Mouse (Mus musculus): Measurements from ENCODE around the gene Sdk2. TPM values are rescaled to one million over a fixed set of nuclear protein-coding genes. Genes with fewer than 3 reads are reported as not detected.

Sdk2 gene
- total RNA-seq, 2 experiments from 2014 or later, result 27.6 to 30.6 TPM

- no peak for DNase-seq (ENCODE audit: extremely low spot score in 1 of 2, low spot score in 2 of 2)
- Histone ChIP-seq H3K4me3 (no peak overlapping the region), H3K27ac (no peak overlapping the region)
- intact Hi-C loops (cut with DNase I), result no loop called here
- no peak for TF ChIP-seq CTCF (IDR thresholded peaks at IDR 0.05)
Measured at GRCm38 (mm10) chr11:113903131-113903860, 163.6 kb downstream of the Sdk2 start.

- DNase-seq (ENCODE audit: extremely low spot score in 1 of 2, low spot score in 2 of 2), result no peak
- Histone ChIP-seq H3K27ac (no peak overlapping the region), H3K4me3 (no peak overlapping the region)
- no peak for TF ChIP-seq CTCF (IDR thresholded peaks at IDR 0.05)
- intact Hi-C loops (cut with DNase I), result no loop called here
Measured at GRCm38 (mm10) chr11:113901906-113902305, 164.9 kb downstream of the Sdk2 start.

- Histone ChIP-seq H3K27ac (no peak overlapping the region), H3K4me3 (no peak overlapping the region)
- intact Hi-C loops (cut with DNase I), result no loop called here
- TF ChIP-seq CTCF (IDR thresholded peaks at IDR 0.05), result no peak
- no peak for DNase-seq (ENCODE audit: extremely low spot score in 1 of 2, low spot score in 2 of 2)
Measured at GRCm38 (mm10) chr11:113898671-113899070, 168.2 kb downstream of the Sdk2 start.

GRCm38 (mm10) chr11:113896006-113896405, 170.8 kb downstream of the Sdk2 start:
- H3K4me3 ChIP-seq, result no peak overlapping the region
- intact Hi-C loops (cut with DNase I), result no loop called here
- H3K27ac ChIP-seq, result no peak overlapping the region
- no peak for DNase-seq (ENCODE audit: extremely low spot score in 1 of 2, low spot score in 2 of 2)
- no peak for TF ChIP-seq CTCF (IDR thresholded peaks at IDR 0.05)

- intact Hi-C loops (cut with DNase I), result no loop called here
- DNase-seq (ENCODE audit: extremely low spot score in 1 of 2, low spot score in 2 of 2), result peak in 1 of 2 experiments; percentile 39
Measured at GRCm38 (mm10) chr11:113892924-113893323, 173.9 kb downstream of the Sdk2 start.

GRCm38 (mm10) chr11:113892067-113892466, 174.8 kb downstream of the Sdk2 start:
- intact Hi-C loops (cut with DNase I), result no loop called here
- Histone ChIP-seq H3K27ac (no peak overlapping the region), H3K4me3 (no peak overlapping the region)
- no peak for TF ChIP-seq CTCF (IDR thresholded peaks at IDR 0.05)
- DNase-seq (ENCODE audit: extremely low spot score in 1 of 2, low spot score in 2 of 2), result no peak

More at GRCm38 (mm10) chr11:113892924-113893323, 173.9 kb downstream of the Sdk2 start:
- no peak for TF ChIP-seq CTCF (IDR thresholded peaks at IDR 0.05)
- H3K4me3 ChIP-seq, result no peak overlapping the region
- H3K27ac ChIP-seq, result no peak overlapping the region

- Histone ChIP-seq H3K27ac (no peak overlapping the region), H3K4me3 (no peak overlapping the region)
- no peak; the same call in 1 of the 2 replicates for TF ChIP-seq CTCF (IDR thresholded peaks at IDR 0.05)
- DNase-seq (ENCODE audit: extremely low spot score in 1 of 2, low spot score in 2 of 2), result no peak
- intact Hi-C loops (cut with DNase I), result no loop called here
Measured at GRCm38 (mm10) chr11:113888156-113888750, 178.6 kb downstream of the Sdk2 start.

DNA sequence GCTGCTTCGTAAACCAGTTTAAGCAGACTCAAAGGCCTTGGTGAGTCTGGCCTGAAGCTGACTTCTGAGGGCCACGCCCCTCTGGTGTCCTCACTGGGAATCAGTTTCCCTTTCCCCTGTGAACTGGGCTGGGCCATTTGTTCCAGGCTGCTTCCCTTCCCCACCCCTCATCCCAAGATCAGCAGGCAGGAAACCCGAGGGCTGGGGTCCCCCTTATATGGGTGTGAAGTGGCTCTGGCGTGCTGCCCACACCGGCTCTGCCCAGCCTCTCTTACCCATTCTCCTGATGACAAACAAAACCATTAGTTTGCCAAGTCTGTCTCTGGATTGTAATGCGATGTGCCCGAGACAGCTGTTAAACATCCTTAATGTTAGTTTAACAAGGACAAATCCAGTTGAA, 180.5 kb downstream of the Sdk2 start:
- no peak for TF ChIP-seq CTCF (IDR thresholded peaks at IDR 0.05)
- Histone ChIP-seq H3K4me3 (no peak overlapping the region), H3K27ac (no peak overlapping the region)
- intact Hi-C loops (cut with DNase I), result no loop called here
- DNase-seq (ENCODE audit: extremely low spot score in 1 of 2, low spot score in 2 of 2), result no peak

- Histone ChIP-seq H3K27ac (no peak overlapping the region), H3K4me3 (no peak overlapping the region)
- no peak for TF ChIP-seq CTCF (IDR thresholded peaks at IDR 0.05)
- intact Hi-C loops (cut with DNase I), result loop anchor here (5.0 kb wide), 1 partner anchor 42 kb away; no protein-coding TSS in a partner anchor
- no peak for DNase-seq (ENCODE audit: extremely low spot score in 1 of 2, low spot score in 2 of 2)
Measured at GRCm38 (mm10) chr11:113884962-113885361, 181.9 kb downstream of the Sdk2 start.

DNA sequence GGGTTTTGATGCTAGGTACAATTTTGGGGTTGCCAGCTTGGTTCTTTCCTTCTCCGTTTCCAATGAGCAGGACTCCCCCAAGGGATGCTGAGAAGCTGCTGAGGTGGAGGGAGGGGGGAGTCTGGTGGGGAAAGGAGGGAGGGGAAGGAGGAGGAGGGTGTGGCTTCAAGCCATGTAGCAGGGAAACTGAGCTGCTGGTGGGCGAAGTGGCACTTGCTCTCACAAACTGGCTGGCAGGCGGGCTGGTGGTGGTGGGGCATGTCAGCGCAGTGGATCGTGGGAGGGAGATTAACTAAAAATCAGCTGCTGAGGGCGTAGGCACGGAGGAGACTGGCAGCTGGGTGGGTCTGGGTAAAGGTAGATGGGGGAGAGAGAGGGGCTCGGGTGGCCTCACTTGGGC, 183.8 kb downstream of the Sdk2 start:
- intact Hi-C loops (cut with DNase I), result loop anchor here (5.0 kb wide), 1 partner anchor 44 kb away; no protein-coding TSS in a partner anchor
- Histone ChIP-seq H3K27ac (no peak overlapping the region), H3K4me3 (no peak overlapping the region)
- no peak for TF ChIP-seq CTCF (IDR thresholded peaks at IDR 0.05)
- DNase-seq (ENCODE audit: extremely low spot score in 1 of 2, low spot score in 2 of 2), result peak; percentile 55 to 70

DNA sequence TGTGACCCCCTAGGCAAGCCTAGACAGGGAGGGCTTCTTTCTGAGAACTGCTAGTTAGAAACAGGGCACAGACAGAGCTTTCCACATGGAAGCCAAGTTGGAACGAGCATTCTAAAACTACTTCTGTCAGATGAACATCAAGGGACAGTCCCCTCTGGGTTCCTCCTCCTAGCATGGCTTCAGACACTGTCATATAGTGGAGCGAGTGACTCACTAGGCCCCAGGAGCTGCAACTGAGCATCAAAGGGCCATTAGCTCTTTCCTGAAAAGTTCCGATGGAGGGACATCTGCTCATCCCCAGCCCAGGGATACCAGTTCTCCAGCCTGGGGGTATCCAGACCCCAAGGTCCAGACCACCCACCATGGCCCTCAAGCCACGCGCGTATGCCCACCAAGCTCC, 185.0 kb downstream of the Sdk2 start:
- no peak overlapping the region for H3K27ac ChIP-seq
- no peak for TF ChIP-seq CTCF (IDR thresholded peaks at IDR 0.05)
- H3K4me3 ChIP-seq, result no peak overlapping the region
- no peak for DNase-seq (ENCODE audit: extremely low spot score in 1 of 2, low spot score in 2 of 2)
- intact Hi-C loops (cut with DNase I), result loop anchor here (5.0 kb wide), 1 partner anchor 45 kb away; no protein-coding TSS in a partner anchor

GRCm38 (mm10) chr11:113867066-113867465, 199.8 kb downstream of the Sdk2 start:
- H3K27ac ChIP-seq, result no peak overlapping the region
- no peak for TF ChIP-seq CTCF (IDR thresholded peaks at IDR 0.05)
- DNase-seq (ENCODE audit: extremely low spot score in 1 of 2, low spot score in 2 of 2), result no peak
- no peak overlapping the region for H3K4me3 ChIP-seq
- intact Hi-C loops (cut with DNase I), result loop anchor here (5.0 to 10.0 kb wide), 2 partner anchors 85 to 598 kb away; no protein-coding TSS in a partner anchor

Measured in left cerebral cortex, adult 2 months (tissue).